Mouse (Mus musculus): ENCODE data around the gene Vwa3b. TPM values are rescaled to one million over a fixed set of nuclear protein-coding genes. Genes with fewer than 3 reads are reported as not detected.
A peak's percentile ranks its signal among the peaks of the same experiment; 100 is the strongest.

The Vwa3b gene
- polyA plus RNA-seq, 1 experiment from 2014 or later: 0.24 TPM

DNA sequence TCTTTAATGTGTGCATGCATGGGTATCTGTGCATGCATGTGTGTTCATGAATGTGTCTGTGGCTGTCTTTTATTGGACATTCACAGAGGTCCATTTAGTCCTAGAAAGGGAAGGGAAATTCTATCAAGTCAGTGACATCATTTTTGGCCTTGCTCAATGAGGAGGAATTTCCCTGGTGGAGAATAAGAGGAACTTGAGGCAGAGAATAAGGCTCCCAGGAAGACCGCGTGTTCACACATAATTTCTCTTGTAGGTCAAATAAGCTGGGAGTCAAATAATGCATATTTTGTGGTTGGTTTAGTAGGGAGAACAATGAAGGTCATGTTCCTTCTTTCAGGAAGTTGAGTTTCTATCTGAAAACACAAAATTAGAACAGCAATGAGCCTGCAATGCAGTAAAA, 13.4 kb upstream of the Vwa3b start:
- Histone ChIP-seq H3K4me2 (no peak overlapping the region), H3K27me3 (replicated peaks) (no peaks in the 10 kb centered on the region), H3K9me3 (no peaks in the 10 kb centered on the region), H3K36me3 (no peaks in the 10 kb centered on the region), H3K27ac (replicated peaks) (no peak overlapping the region), H3K4me1 (no peaks in the 10 kb centered on the region), H3K9ac (no peak overlapping the region), H3K4me3 (no peak overlapping the region)
- ATAC-seq (ENCODE audit: extremely low read depth, insufficient number of reproducible peaks, low FRiP score, low TSS enrichment): no peak
- WGBS: 86% methylated on average over 2 of the region's 2 CpGs

DNA sequence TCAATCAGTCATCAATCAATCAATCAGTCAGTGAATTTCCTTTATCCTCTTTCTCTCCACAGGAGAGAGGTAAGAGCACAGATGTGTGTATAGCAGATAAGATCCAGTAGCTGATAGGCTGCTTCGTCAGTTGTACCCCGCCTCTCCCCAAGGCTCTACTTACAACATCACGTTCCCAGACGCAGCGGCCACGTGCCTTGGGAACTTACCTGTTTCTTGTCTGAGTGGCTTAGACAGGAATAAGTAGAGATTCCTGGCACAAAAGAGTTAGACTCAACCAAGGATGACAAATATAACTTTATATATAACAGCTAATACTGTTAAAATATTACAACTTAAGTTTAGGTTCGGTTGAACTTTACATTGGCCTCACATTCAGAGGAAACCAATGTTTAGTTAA, 12.7 kb upstream of the Vwa3b start:
- H3K27me3 ChIP-seq (replicated peaks): no peaks in the 10 kb centered on the region
- no peak overlapping the region for H3K4me3 ChIP-seq
- 51% methylated on average over 7 of the region's 7 CpGs for WGBS
- ATAC-seq (ENCODE audit: extremely low read depth, insufficient number of reproducible peaks, low FRiP score, low TSS enrichment): no peak
- H3K36me3 ChIP-seq: no peaks in the 10 kb centered on the region
- no peaks in the 10 kb centered on the region for H3K9me3 ChIP-seq
- no peak overlapping the region for H3K4me2 ChIP-seq
- H3K27ac ChIP-seq (replicated peaks): no peak overlapping the region
- H3K4me1 ChIP-seq: no peaks in the 10 kb centered on the region
- H3K9ac ChIP-seq: no peak overlapping the region

DNA sequence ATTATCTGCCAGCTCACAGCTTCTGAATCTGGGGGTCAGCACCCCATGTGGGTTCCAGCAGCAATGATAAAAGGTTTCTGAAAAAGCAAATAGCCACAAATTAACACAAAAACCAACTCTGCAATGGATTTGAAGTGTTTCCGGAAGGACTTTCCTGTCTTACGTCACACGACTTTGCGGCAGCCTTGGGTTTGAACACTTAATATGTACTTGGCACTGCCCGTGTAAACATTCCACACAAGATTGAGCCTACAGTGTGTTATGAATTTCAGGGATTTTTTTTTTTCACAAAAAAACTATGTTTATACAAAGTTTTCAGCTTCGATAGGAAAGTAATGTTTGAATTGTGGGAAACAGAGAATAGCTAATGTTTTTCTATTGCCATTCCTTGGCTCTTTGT, 7.4 kb upstream of the Vwa3b start:
- Histone ChIP-seq H3K4me1 (no peaks in the 10 kb centered on the region), H3K36me3 (no peaks in the 10 kb centered on the region), H3K9me3 (no peaks in the 10 kb centered on the region), H3K9ac (no peak overlapping the region), H3K4me2 (no peak overlapping the region), H3K27me3 (replicated peaks) (no peaks in the 10 kb centered on the region), H3K4me3 (no peak overlapping the region), H3K27ac (replicated peaks) (no peak overlapping the region)
- WGBS: 81% methylated on average over 6 of the region's 6 CpGs
- no peak for ATAC-seq (ENCODE audit: extremely low read depth, insufficient number of reproducible peaks, low FRiP score, low TSS enrichment)

DNA sequence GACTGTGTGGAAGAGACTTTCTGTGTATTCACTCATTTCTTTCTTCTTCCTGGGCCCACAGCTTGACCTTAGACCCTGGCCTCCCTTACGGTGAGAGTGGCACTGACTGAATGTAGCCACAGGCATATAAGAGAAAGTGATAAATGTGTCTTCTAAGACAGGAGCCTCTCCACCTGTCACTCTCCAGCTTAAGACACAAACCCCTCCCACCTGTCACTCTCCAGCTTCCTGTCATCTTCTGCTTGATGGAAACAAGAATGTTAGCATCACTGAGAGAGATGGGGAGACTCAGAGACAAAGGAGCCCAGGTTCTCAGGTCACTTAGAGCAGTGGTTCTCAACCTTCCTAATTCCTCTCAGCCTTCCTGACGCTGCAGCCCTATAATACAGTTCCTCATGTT, 3.7 kb upstream of the Vwa3b start:
- Histone ChIP-seq H3K4me2 (no peak overlapping the region), H3K9me3 (no peaks in the 10 kb centered on the region), H3K27me3 (replicated peaks) (no peaks in the 10 kb centered on the region), H3K4me1 (no peaks in the 10 kb centered on the region), H3K4me3 (no peak overlapping the region), H3K36me3 (no peaks in the 10 kb centered on the region), H3K9ac (no peak overlapping the region), H3K27ac (replicated peaks) (no peak overlapping the region)
- WGBS: 62% methylated on average over 2 of the region's 2 CpGs
- no peak for ATAC-seq (ENCODE audit: extremely low read depth, insufficient number of reproducible peaks, low FRiP score, low TSS enrichment)

DNA sequence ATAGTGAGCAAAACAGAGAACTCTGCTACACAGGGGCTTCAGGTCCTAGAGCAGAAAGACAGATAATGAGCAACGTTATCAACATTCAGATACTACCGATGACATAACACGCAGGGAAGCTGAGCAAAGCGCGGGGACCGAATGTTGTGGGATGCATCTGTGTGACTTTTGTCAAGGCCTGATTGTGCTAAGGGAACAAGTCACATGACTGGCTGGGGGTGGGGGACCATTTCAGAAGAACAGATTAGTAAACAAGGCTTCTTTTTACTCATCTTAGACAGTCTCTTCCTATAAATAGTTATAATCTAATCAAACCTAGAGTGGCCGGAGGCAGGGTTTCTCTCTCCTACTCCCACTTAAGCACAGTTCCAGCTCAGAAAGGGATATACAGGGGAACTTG, 1.7 kb upstream of the Vwa3b start:
- Histone ChIP-seq H3K27ac (replicated peaks) (no peak overlapping the region), H3K4me2 (no peak overlapping the region), H3K9ac (no peak overlapping the region), H3K36me3 (no peaks in the 10 kb centered on the region), H3K4me3 (no peak overlapping the region), H3K9me3 (no peaks in the 10 kb centered on the region), H3K27me3 (replicated peaks) (no peaks in the 10 kb centered on the region), H3K4me1 (peaks cover 9% of the 10 kb centered on the region)
- ATAC-seq (ENCODE audit: extremely low read depth, insufficient number of reproducible peaks, low FRiP score, low TSS enrichment): no peak
- WGBS: 62% methylated on average over 7 of the region's 7 CpGs

DNA sequence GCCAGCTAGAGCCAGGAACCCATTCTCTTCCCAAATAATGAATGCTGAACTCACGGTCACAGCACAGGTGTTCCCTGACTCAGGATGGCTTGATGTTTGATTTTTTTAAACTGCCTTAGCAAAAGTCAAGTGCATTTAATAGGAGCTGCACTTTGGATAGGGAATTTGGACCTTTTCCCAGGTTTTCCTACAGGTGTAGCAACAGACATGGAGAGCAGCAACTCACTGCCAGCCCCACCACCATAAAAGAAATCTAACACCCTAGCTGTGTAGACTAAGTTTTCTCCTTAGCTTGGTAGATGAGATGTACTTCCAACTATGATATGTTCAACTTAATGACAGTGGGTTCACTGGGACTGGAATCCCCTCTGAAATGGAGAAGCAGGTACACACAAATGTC, 1.0 kb upstream of the Vwa3b start:
- Histone ChIP-seq H3K4me2 (no peak overlapping the region), H3K27ac (replicated peaks) (no peak overlapping the region), H3K4me3 (no peak overlapping the region), H3K36me3 (no peaks in the 10 kb centered on the region), H3K9ac (no peak overlapping the region), H3K27me3 (replicated peaks) (no peaks in the 10 kb centered on the region; the same call in 1 of the 2 replicates), H3K4me1 (peaks cover 12% of the 10 kb centered on the region), H3K9me3 (no peaks in the 10 kb centered on the region)
- ATAC-seq (ENCODE audit: extremely low read depth, insufficient number of reproducible peaks, low FRiP score, low TSS enrichment): no peak
- 78% methylated on average over 1 of the region's 1 CpGs for WGBS

DNA sequence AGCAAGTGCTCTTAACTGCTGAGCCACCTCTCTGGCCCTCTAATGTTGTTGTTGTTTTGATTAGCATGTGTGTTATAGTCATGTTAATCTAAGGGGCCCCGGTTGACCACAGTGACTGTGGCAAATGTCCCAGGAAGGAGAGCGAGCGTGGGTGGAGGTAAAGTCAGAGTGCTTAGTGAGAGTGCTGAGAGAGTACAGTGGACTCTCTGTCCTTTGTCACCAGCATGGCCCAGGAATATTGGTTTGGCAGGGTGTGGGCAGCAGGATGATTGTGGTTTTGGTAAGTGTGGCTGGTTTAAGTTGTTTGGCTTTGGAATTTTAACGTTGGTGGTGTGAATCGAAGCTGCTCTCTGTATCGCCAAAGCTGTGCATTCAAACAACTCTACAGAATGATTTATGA, 470 bp downstream of the Vwa3b start:
- no peak for ATAC-seq (ENCODE audit: extremely low read depth, insufficient number of reproducible peaks, low FRiP score, low TSS enrichment)
- Histone ChIP-seq H3K27me3 (replicated peaks) (no peaks in the 10 kb centered on the region; the same call in 1 of the 2 replicates), H3K4me3 (no peak overlapping the region), H3K9ac (no peak overlapping the region), H3K4me1 (peaks cover 12% of the 10 kb centered on the region), H3K9me3 (no peaks in the 10 kb centered on the region), H3K36me3 (no peaks in the 10 kb centered on the region), H3K27ac (replicated peaks) (no peak overlapping the region), H3K4me2 (no peak overlapping the region)
- WGBS: 73% methylated on average over 6 of the region's 6 CpGs

DNA sequence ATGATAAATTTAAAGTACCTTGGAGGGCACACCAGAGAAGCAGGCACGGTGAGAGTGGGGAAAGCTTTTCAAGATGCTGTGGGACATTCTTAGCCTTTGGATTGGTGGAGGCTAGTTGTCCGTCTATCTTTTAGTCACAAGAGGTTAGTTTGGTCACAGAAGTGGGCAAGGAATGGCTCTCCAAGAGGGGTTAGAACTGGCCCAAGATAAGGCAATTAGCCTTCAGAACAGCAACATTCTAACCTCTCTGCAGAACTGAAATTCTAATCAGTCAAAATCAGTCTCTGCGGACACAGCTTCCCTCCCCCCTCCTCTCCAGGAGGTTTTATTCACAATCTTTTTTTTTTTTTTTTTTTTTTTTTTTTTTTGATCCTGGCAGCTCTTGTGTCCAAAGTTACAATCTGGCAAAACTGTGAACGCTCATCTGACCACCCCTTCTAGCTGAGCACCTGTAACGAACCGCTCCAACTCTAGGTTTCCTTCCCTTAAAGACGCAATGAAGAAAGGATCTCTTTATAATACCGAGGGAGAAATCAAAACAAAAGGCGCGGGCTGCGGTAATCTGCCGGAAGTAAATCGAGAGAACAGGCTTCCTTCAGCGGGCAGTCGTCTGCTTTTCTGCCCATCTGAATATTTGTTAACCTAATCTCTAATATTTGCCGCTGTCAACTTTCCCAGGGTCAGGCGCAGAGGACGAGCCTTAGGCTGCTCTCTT, 2.2 kb downstream of the Vwa3b start:
- ATAC-seq (ENCODE audit: extremely low read depth, insufficient number of reproducible peaks, low FRiP score, low TSS enrichment): no peak

DNA sequence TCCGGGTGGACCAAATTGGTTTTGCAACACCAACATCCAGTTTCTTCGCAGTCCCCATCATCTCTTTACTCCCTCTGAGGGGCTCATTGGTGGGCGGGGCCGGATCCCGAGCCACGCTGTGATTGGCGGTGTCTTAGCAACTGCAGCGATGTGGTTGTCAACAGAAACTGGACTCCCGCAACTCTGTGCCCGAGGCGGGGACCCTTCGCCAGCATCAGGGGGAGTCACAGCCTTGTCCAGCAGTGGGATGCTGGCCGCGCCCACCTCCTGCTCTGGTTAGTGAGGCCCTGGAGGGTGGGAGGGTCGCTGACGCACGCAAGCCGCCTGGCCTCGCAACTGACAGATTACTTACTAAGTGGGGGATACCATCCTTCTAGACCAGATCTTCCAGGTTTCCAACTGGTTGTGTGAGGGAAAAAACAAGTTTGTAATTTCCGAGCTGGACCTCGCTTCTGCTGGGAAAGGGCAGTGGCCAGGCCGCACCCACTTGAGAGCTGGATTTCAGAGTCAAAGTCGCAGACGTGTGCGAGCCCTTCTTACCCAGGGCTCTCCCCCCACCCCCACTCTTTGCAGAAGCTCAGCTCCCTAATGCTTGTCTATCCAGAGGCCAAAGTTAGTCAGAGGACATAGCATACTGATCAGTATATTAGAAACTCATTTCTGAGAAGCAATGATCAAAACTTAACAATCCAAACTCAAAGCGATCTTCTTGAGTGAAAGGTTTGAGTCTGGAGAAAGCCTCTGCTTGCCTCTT, 2.9 kb downstream of the Vwa3b start:
- peak overlapping the region; percentile 55 for H3K4me3 ChIP-seq
- ATAC-seq (ENCODE audit: extremely low read depth, insufficient number of reproducible peaks, low FRiP score, low TSS enrichment): no peak; the same call in 1 of the 2 replicates
- no peak overlapping the region; the same call in 1 of the 2 replicates for H3K27ac ChIP-seq (replicated peaks)
- peaks cover 12% of the 10 kb centered on the region for H3K4me1 ChIP-seq
- peak overlapping the region; percentile 60 for H3K9ac ChIP-seq
- peak overlapping the region; percentile 85 for H3K4me2 ChIP-seq
- H3K27me3 ChIP-seq (replicated peaks): no peaks in the 10 kb centered on the region; the same call in 1 of the 2 replicates
- WGBS: 4% methylated on average over 26 of the region's 26 CpGs
- no peaks in the 10 kb centered on the region for H3K36me3 ChIP-seq
- no peaks in the 10 kb centered on the region for H3K9me3 ChIP-seq

More for the DNA sequence above, 2.2 kb downstream of the Vwa3b start:
- Histone ChIP-seq H3K4me1 (peaks cover 12% of the 10 kb centered on the region), H3K36me3 (no peaks in the 10 kb centered on the region), H3K27ac (replicated peaks) (no peak overlapping the region), H3K4me2 (peak overlapping the region; percentile 85), H3K9me3 (no peaks in the 10 kb centered on the region), H3K9ac (peak overlapping the region; percentile 60), H3K27me3 (replicated peaks) (no peaks in the 10 kb centered on the region; the same call in 1 of the 2 replicates), H3K4me3 (peak overlapping the region; percentile 55)
- WGBS: 7% methylated on average over 18 of the region's 18 CpGs

DNA sequence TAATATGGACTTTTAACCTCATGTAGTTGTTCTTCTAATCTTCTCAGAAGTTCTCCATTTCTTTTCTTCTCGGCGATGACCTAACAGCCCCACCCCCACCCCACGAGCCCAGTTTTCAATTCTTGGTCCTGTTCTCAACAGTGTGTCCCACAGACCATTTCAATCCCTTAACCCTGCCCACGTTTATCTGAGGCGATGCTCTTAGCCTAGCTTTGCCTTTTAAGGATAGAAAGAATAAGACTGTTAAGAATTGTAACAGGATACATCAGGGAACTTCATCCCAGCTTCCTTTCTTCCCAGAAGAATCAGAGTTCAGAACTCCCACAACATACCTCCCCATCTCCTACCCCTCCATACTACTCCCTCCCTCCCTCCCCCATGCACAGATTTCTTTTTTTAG, 3.5 kb downstream of the Vwa3b start:
- WGBS: 38% methylated on average over 5 of the region's 5 CpGs
- no peak overlapping the region; the same call in 1 of the 2 replicates for H3K4me3 ChIP-seq
- no peak overlapping the region for H3K9ac ChIP-seq
- H3K36me3 ChIP-seq: no peaks in the 10 kb centered on the region
- peak overlapping the region; percentile 85 for H3K4me2 ChIP-seq
- no peak for ATAC-seq (ENCODE audit: extremely low read depth, insufficient number of reproducible peaks, low FRiP score, low TSS enrichment)
- H3K4me1 ChIP-seq: peaks cover 12% of the 10 kb centered on the region
- H3K27me3 ChIP-seq (replicated peaks): no peaks in the 10 kb centered on the region; the same call in 1 of the 2 replicates
- no peaks in the 10 kb centered on the region for H3K9me3 ChIP-seq
- no peak overlapping the region for H3K27ac ChIP-seq (replicated peaks)

DNA sequence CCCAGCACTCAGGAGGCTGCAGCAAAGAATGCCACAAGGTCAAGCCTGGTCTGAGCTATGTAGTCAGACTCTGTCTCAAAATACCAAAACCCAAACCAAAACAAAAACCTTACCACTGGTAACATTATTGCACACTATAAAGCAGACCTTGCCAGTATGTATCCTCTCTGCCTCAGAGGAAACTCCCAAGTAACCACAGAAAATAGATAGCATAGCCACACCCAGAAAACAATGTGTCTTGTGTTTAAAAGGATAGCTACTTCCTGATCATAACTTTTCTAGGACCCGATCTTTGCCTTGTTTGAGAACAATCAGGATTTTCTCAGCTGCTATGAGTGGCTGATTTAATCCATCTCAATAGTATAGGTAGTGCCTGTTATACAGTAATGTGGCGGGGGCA, 4.3 kb downstream of the Vwa3b start:
- Histone ChIP-seq H3K4me1 (peaks cover 12% of the 10 kb centered on the region), H3K4me2 (no peak overlapping the region), H3K9ac (no peak overlapping the region), H3K27ac (replicated peaks) (no peak overlapping the region), H3K4me3 (no peak overlapping the region), H3K36me3 (no peaks in the 10 kb centered on the region), H3K27me3 (replicated peaks) (no peaks in the 10 kb centered on the region; the same call in 1 of the 2 replicates), H3K9me3 (no peaks in the 10 kb centered on the region)
- ATAC-seq (ENCODE audit: extremely low read depth, insufficient number of reproducible peaks, low FRiP score, low TSS enrichment): no peak
- WGBS: 66% methylated on average over 2 of the region's 2 CpGs
